Mouse (Mus musculus): Measurements from ENCODE around the gene Rec8.
A peak's percentile ranks its signal among the peaks of the same experiment; 100 is the strongest.

- peak; percentile 61; the same call in 1 of the 2 replicates for TF ChIP-seq TCF12 (IDR thresholded peaks at IDR 0.05; ENCODE audit: low read depth, low read length)
- TF ChIP-seq POLR2A (IDR thresholded peaks at IDR 0.05; ENCODE audit: low read depth, low read length) = peak; percentile 75
- TF ChIP-seq CTCF (conservative IDR thresholded peaks at IDR 0.05 in 1 of 2, IDR thresholded peaks at IDR 0.05 in 1 of 2; ENCODE audit: low read depth in 2 of 2, low read length in 2 of 2) = no peak
- TF ChIP-seq USF1 (IDR thresholded peaks at IDR 0.05; ENCODE audit: low read depth, low read length) = no peak
- TF ChIP-seq MAX (IDR thresholded peaks at IDR 0.05; ENCODE audit: low read length) = peak; percentile 92
- TF ChIP-seq NRF1 (IDR thresholded peaks at IDR 0.05; ENCODE audit: low read depth, low read length) = no peak
- TF ChIP-seq RCOR1 (conservative IDR thresholded peaks at IDR 0.05; ENCODE audit: low read depth, low read length) = no peak
- peak; percentile 51; the same call in 1 of the 2 replicates for TF ChIP-seq ETS1 (conservative IDR thresholded peaks at IDR 0.05; ENCODE audit: low read depth, low read length)
- peak; percentile 71 for TF ChIP-seq NELFE (IDR thresholded peaks at IDR 0.05; ENCODE audit: low read depth, low read length)
- TF ChIP-seq E2F4 (IDR thresholded peaks at IDR 0.05; ENCODE audit: insufficient replicate concordance, low read depth, low read length) = no peak
- TF ChIP-seq ZC3H11A (IDR thresholded peaks at IDR 0.05; ENCODE audit: low read depth, low read length) = no peak
- TF ChIP-seq CHD1 (IDR thresholded peaks at IDR 0.05; ENCODE audit: low read depth, low read length) = no peak
Observed at GRCm38 (mm10) chr14:55671833-55672740, 54.2 kb downstream of the Rec8 start, which contains the start of the genes Gmpr2 and Nedd8.

All from CH12.LX (cell line).